Mouse (Mus musculus) limb, embryonic 14.5 days (tissue): ENCODE measurements at regions not wholly inside any gene's neighbourhood (a gene's known extent, or its start where the extent isn't known, plus 50 kb on each side); places are given as distances from the start of the nearest gene placed in this dataset.

Source experiments
- ATAC-seq: fragments of 200-750 bp; cut with Nextera tagmentation; 2 replicates; pipeline ENCODE4 v1.8.0; 2017; ENCODE audit warnings: low read depth, moderate number of reproducible peaks, moderate TSS enrichment; ENCODE audit not compliant: low FRiP score
- DNase-seq: peaks from one replicate; pipeline ENCODE4 v3.0.0-alpha.2; 2015; ENCODE audit warnings: low spot score
- H3K27ac ChIP-seq: fragments of 300-500 bp; sonication (generic); replicated peaks from 2 replicates; pipeline ENCODE4 v1.5.1; 2014; ENCODE audit warnings: low read depth, mild to moderate bottlenecking, low read length, moderate library complexity, mixed read lengths
- H3K27me3 ChIP-seq: fragments of 300-500 bp; sonication (generic); 2 replicates; pipeline ENCODE4 v1.6.1; 2014; ENCODE audit warnings: low read length, mixed read lengths; ENCODE audit not compliant: control insufficient read depth, insufficient read depth
- H3K36me3 ChIP-seq: fragments of 300-500 bp; sonication (generic); 2 replicates; pipeline ENCODE4 v1.6.1; 2014; ENCODE audit warnings: mild to moderate bottlenecking, low read length, moderate library complexity, mixed read lengths; ENCODE audit not compliant: control insufficient read depth, insufficient read depth
- H3K4me1 ChIP-seq: fragments of 300-500 bp; sonication (generic); 2 replicates; pipeline ENCODE4 v1.6.1; 2014; ENCODE audit warnings: antibody characterized with exemption, low read length, mixed read lengths; ENCODE audit not compliant: control insufficient read depth, insufficient read depth
- H3K4me2 ChIP-seq: fragments of 300-500 bp; sonication (generic); replicated peaks from 2 replicates; pipeline ENCODE4 v1.6.1; 2014; ENCODE audit warnings: low read depth, mild to moderate bottlenecking, low read length, moderate library complexity; ENCODE audit not compliant: severe bottlenecking
- H3K4me3 ChIP-seq: fragments of 300-500 bp; sonication (generic); replicated peaks from 2 replicates; pipeline ENCODE4 v1.5.1; 2014; ENCODE audit warnings: low read length
- H3K9ac ChIP-seq: fragments of 300-500 bp; sonication (generic); 2 replicates; pipeline ENCODE4 v1.6.1; 2014; ENCODE audit warnings: mild to moderate bottlenecking, low read depth, low read length, moderate library complexity; ENCODE audit not compliant: severe bottlenecking
- H3K9me3 ChIP-seq: fragments of 300-500 bp; sonication (generic); 2 replicates; pipeline ENCODE4 v1.6.1; 2016; ENCODE audit warnings: low read length; ENCODE audit not compliant: control insufficient read depth
- POLR2A ChIP-seq: fragments of 200-500 bp; IDR thresholded peaks from 2 replicates; pipeline ENCODE4 v1.8.0; 2012; ENCODE audit warnings: inconsistent platforms, mild to moderate bottlenecking, moderate library complexity, borderline replicate concordance; ENCODE audit not compliant: insufficient read depth, insufficient read length; ENCODE audit errors: extremely low read depth
- WGBS: fragments of 180-500 bp; shearing (Covaris S2); extraction: QIAGEN DNeasy Blood & Tissue Kit; methylation state at CpG from one replicate; pipeline ENCODE4 v1.1.7; 2014; 5-methylcytosine and 5-hydroxymethylcytosine counted together

GRCm38 (mm10) chr12:13079832-13080231 is 138.1 kb upstream of the Mycn start:
- Histone ChIP-seq H3K27me3 (no peaks in the 10 kb centered on the region), H3K36me3 (no peaks in the 10 kb centered on the region), H3K9ac (no peak overlapping the region), H3K9me3 (no peaks in the 10 kb centered on the region), H3K4me3 (no peak overlapping the region), H3K4me2 (no peak overlapping the region), H3K27ac (no peak overlapping the region), H3K4me1 (peaks cover 32% of the 10 kb centered on the region)
- ATAC-seq: no peak
- no peak for TF ChIP-seq POLR2A
- WGBS: 76% methylated on average over 3 of the region's 3 CpGs
- DNase-seq: no peak

DNA sequence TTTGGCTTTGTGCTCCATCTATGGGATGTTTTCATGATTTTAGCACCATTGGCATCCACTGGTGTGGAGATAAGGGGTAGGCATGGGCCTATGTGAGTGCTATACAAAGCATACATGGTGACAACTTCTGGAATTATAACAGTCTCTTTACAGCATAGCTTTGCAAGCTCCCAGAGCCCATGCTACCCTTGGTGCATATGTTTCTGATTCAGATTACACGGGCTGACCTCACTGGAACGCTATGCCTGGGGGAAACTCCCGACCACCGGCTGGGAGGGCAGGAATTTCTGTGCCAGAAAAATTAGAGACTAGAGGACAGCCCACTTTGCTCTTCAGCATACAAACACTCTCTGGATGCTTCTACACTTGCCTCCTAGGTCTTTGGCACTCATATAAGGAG is 136.0 kb upstream of the Mycn start:
- 5% methylated on average over 4 of the region's 4 CpGs for WGBS

DNA sequence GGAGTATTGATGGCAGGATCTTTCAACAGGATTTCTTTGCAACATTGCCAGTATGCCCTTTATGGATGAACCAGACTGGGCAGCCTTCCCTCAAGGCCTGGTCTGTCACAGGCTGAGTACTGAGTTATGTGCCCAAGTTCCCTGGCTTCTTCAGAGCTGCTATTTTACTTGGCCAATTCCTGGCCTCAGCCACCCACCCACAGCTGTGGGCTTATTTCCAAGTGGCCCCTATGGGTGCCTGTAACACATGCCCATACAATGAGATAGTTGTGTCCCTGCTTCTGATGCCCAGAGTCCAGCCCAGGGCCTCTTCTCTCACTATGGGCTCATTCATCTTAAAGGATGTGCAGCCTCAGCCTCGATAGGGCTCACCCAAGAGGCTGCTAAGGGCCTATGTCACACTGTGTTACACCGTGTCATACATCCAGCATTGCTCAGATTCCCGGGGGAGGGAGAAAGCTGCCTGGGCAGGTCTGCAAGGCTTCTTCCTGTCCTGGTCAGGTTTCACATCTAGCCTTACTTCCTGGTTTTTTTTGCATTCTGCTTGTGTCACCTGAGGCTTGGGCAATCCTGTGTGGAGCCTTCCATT is 135.1 kb upstream of the Mycn start:
- no peak overlapping the region for H3K4me2 ChIP-seq
- TF ChIP-seq POLR2A: no peak
- H3K9ac ChIP-seq: no peak overlapping the region
- no peak overlapping the region for H3K4me3 ChIP-seq
- no peaks in the 10 kb centered on the region for H3K36me3 ChIP-seq
- H3K27me3 ChIP-seq: no peaks in the 10 kb centered on the region
- WGBS: 41% methylated on average over 3 of the region's 3 CpGs
- H3K4me1 ChIP-seq: peaks cover 36% of the 10 kb centered on the region
- H3K9me3 ChIP-seq: no peaks in the 10 kb centered on the region
- no peak for DNase-seq
- no peak overlapping the region for H3K27ac ChIP-seq
- ATAC-seq: no peak

More for the DNA sequence above, 136.0 kb upstream of the Mycn start:
- Histone ChIP-seq H3K9me3 (no peaks in the 10 kb centered on the region), H3K36me3 (no peaks in the 10 kb centered on the region), H3K27ac (no peak overlapping the region), H3K4me1 (peaks cover 36% of the 10 kb centered on the region), H3K27me3 (no peaks in the 10 kb centered on the region), H3K9ac (no peak overlapping the region), H3K4me2 (no peak overlapping the region), H3K4me3 (no peak overlapping the region)
- DNase-seq (peak; percentile 66), ATAC-seq (peak; percentile 62)
- TF ChIP-seq POLR2A: no peak

DNA sequence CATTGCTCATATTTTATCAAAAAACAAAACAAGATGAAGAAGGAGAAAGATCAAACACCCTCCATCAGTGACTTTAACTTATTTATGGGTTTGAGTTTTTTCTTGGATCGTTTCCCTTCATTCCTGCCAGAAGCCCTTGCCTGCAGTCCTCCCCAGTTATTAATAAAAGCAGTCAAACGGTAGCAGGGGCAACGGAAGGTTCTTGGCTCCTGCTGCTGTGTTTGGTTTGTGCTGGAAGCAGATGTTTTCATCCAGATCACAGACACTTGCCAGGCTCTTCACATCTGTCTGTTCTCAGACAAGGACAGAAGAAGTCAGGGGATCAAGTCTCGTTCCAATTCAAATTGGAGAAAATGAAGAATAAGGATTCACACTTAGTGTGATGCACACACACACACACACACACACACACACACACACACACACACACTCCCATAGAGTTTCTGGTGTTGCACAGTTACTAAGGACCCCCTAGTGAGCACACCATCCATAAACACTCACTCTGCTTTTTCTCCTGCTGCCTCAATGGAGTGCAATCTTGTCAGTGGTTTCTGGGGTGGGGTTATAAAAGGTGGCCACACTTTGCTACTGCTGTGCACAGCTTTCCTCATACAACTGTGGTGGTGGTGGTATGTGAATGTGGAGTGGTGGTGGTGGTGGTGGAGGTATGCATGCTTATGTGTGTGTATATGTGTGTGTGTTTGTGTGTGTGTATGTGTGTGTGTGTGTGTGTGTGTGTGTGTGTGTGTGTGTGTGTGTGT is 131.6 kb upstream of the Mycn start:
- H3K9ac ChIP-seq: no peak overlapping the region
- H3K4me2 ChIP-seq: no peak overlapping the region
- H3K27me3 ChIP-seq: no peaks in the 10 kb centered on the region
- ATAC-seq (no peak), DNase-seq (peak; percentile 50)
- H3K36me3 ChIP-seq: no peaks in the 10 kb centered on the region
- H3K27ac ChIP-seq: no peak overlapping the region
- no peak overlapping the region for H3K4me3 ChIP-seq
- H3K4me1 ChIP-seq: peaks cover 21% of the 10 kb centered on the region
- no peak for TF ChIP-seq POLR2A
- 0 out of 2 replicates have a peak, but pooled peaks cover 6% of the 10 kb centered on the region for H3K9me3 ChIP-seq
- WGBS: 21% methylated on average over 4 of the region's 4 CpGs

- H3K36me3 ChIP-seq: no peaks in the 10 kb centered on the region
- H3K4me2 ChIP-seq: no peak overlapping the region
- H3K27me3 ChIP-seq: no peaks in the 10 kb centered on the region
- ATAC-seq: no peak
- no peak overlapping the region for H3K27ac ChIP-seq
- 40% methylated on average over 5 of the region's 5 CpGs for WGBS
- DNase-seq: no peak
- no peaks in the 10 kb centered on the region for H3K4me1 ChIP-seq
- H3K4me3 ChIP-seq: no peak overlapping the region
- no peak for TF ChIP-seq POLR2A
- 0 out of 2 replicates have a peak, but pooled peaks cover 6% of the 10 kb centered on the region for H3K9me3 ChIP-seq
- no peak overlapping the region for H3K9ac ChIP-seq
Observed at GRCm38 (mm10) chr12:13067295-13067694, 125.6 kb upstream of the Mycn start.
